Mouse (Mus musculus) A20 (cell line): ENCODE measurements around the gene Retsat.

ENCODE experiments used
- DNase-seq: peaks from one replicate; pipeline ENCODE4 v3.0.0-alpha.2; 2011; ENCODE audit warnings: low read depth, low spot score

Gene Retsat

DNA sequence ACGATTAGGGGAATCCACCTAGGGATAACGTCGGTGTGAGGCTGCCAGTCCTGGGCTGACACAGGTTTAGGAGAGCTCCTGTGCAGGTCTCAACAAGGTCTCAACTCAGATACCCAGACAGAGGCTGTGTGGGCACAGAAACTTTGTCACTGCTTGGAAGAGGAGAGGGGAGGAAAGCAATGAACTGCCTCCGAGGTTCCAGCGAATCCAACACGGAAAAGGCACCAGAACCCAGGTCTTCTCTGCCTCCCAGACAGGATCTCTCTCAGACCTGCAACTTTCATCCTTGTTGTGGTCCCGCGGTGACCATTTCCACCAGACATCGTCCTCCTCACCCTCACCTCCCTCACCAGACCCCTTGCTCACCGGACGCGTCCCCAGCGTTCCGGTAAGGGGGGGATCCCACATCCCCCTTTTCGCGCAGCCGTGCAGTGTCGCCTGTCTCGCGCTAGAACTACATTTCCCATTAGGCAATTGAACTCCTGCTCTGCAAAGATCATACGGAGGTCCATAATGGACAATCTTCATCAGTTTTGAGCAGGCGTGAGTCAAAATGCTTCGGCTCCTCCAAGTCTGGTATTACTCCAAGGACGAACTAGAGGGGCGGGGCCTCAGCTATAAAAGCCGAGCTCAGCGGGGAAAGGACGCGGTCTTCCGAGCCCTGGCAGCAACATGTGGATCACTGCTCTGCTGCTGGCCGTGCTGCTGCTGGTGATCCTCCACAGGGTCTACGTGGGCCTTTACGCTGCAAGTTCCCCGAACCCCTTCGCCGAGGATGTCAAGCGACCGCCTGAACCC lies at the start of gene Retsat, which contains the start of gene Elmod3:
Gene Retsat (plus strand): TSS at position 520 of the 798 bp plus-strand sequence.
Gene Elmod3 (minus strand): TSS at position 458 of the 798 bp plus-strand sequence.
- DNase-seq, result peak; percentile 87

- DNase-seq, result no peak
These were observed 49.2 kb upstream of the Retsat start for GRCm38 (mm10) chr6:72549041-72549580.

DNA sequence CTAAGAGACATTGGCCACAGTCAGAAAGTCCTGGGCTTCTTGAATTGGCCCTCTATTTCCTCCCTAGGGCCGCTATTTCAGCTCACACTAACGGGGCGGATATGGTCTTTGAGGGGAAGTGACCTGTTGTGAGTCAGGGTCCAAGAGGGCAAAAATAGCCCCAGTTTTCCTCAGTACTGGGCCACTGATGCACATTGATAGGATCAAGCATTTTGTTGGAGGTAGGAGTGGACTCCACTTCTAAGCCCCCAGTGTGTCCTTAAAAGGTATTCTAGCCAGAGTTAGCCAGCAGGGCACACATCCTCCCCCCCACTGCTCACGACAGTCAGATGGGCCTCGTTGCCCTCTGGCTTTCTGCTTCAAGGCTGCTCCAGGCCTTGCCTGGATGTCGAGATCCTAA lies 48.2 kb upstream of the Retsat start:
- DNase-seq, result no peak

DNA sequence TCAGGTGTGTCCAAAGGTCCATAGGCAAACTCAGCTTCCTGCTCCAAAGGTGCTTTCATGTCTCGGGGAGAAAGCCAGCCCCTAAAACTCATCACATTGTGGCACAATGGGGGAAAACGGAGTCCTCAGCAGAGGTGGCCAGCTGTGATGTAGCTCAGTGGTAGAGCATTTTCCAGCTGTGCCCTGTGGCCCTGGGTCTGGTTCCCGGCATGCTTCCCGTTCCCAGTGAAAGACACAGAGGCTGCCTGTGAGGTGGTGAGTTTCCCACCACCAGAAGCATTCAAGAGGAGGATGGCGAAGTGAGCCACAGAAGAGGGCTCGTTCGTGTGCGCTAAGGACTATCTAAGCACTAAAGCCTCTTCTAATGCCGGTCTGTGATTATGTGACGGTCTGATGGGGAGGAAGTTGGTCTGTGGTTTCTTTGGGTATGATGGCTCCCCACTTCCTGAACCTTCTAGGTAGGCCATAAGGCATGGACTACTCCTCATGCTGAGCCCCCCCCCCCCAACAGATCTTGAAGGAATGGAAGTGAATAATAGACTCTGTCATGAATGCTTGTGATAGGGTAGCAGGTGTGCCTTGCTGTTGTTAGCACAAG lies 47.7 kb upstream of the Retsat start:
- no peak for DNase-seq

- peak; percentile 69 for DNase-seq
These were observed 45.9 kb upstream of the Retsat start for GRCm38 (mm10) chr6:72552171-72553078.

DNA sequence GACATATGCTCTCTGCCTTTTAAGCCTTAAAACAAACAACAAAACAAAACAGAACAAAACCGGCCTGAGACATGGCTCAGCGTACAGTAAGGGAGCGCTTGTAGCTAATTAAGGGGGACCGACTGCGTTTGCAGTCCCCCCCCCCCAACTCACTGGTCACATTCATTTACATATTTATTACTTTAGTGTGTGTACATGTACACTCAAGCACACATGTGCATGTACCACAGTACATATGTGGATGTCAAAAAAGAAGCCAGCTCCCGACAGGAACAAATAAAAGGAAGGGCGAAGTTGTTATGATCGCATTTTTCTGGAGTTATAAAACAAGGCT lies 45.2 kb upstream of the Retsat start:
- no peak for DNase-seq

GRCm38 (mm10) chr6:72560801-72561200 lies 37.5 kb upstream of the Retsat start:
- DNase-seq, result no peak

- DNase-seq, result no peak
These were observed 35.8 kb upstream of the Retsat start for GRCm38 (mm10) chr6:72562486-72562885.

DNA sequence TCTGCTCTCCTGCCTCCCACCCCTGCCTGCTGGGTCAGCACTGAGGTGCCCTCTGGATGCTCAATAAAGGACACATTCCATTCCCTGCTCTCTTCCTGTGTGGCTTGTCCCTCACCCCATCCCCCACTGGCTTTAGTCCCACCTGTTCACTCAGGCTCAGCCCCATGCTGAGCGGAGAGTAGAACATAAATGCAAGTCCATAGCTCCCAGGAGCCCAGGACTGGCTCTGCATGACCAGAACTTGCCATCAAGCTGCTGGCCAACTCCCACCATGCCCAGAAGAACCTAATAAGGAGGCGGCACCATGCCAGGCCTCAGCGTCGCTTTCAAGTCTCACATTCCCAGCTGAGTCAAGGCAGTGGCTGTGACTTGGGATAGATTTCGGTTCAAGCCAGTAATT lies 35.4 kb upstream of the Retsat start:
- no peak for DNase-seq

- DNase-seq, result no peak
These were observed 32.8 kb upstream of the Retsat start for GRCm38 (mm10) chr6:72565506-72565905.

- DNase-seq, result peak; percentile 62
These were observed 32.2 kb upstream of the Retsat start for GRCm38 (mm10) chr6:72566044-72566443.

- no peak for DNase-seq
These were observed 30.8 kb upstream of the Retsat start for GRCm38 (mm10) chr6:72567508-72567907.

DNA sequence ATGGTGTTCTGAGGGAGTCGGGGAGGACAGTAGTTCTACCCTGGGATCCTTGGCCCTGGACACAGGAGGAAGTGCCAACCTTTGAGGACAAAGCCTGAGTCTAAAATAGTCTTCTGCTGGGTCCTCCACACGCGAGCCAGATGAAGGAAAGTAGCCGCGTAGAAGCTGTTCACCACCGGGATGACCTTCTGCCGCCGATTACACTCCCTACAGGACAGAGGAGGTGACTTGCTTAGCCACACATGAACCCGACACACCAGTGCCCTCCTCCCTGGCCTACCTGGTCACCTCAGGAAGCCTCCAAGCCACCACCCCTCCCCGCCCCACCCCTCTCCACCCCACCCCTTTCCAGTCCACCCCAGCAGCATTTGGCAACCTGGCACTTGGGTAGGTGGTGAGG lies 29.5 kb upstream of the Retsat start:
- DNase-seq, result no peak

DNA sequence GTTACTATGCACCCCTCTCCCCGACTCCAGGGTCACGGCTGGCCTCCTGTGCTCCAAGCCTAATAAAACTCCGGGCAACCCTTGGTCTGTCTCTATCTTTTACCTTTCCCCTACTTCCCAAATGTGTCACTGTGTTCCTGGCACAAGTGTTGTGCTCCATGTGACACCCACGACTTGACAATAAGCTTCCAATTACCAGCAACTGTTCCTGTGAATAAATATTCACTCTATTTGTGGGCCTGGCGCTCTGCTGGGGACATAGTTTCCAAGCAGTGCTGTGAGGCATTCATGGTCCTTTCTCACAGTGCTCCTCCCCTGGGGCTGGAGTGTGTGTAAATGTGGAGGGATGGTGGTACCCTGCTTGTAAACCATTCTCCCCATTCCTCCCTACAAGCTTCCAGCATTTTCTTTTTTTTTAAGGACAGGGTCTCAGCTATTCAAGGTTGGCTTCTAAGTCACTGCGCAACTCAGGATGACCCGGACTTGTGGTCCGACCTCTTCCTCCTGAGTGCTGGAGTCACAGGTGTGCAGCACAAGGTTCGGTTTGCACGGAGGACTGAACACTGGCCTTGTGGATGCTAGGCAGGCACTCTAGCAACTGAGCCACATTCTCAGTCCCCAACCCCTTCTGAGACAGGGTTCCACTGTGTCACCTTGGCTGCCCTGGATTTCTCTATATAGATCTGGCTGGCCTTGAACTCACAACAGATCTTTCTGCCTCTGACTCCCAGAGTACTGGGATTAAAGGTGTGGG lies 27.5 kb upstream of the Retsat start:
- DNase-seq, result no peak

- no peak for DNase-seq
These were observed 26.4 kb upstream of the Retsat start for GRCm38 (mm10) chr6:72571826-72572225.

GRCm38 (mm10) chr6:72576041-72576440 lies 22.2 kb upstream of the Retsat start:
- no peak for DNase-seq

DNA sequence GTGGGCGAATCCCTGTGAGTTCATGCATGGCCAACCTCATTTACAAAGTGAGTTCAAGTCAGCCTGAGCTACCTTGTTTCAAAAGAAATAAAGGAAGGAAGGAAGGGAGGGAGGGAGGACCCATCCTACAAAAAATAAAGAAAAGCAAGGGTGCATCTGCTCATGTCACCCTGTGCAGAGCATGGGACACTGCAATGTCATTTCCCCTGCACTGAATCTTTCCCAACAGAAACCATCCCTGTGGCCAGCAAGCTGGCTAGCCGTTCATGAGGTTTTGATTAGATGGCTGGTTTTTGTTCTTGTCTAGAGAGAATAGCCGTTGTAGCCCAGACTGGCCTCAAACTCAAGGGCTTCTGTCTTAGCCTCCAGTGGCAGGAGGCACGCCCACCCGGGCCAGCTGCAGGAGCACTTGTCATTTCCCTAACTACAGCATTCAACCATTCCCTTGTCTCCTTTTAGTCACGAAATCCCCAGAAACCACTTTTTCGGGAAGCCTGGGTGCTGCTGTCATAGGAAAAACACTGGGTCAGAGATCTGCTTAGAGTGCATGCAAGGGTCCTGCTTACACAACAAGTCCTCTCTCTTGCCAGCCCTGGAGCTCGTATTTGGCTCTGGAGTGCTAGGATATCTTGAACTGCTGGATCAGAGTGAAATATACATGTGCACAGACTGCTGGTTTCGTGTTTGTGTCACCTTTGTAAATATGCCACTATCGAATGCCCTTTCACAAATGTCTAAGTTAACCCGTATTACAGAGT lies 16.5 kb upstream of the Retsat start:
- DNase-seq, result no peak

DNA sequence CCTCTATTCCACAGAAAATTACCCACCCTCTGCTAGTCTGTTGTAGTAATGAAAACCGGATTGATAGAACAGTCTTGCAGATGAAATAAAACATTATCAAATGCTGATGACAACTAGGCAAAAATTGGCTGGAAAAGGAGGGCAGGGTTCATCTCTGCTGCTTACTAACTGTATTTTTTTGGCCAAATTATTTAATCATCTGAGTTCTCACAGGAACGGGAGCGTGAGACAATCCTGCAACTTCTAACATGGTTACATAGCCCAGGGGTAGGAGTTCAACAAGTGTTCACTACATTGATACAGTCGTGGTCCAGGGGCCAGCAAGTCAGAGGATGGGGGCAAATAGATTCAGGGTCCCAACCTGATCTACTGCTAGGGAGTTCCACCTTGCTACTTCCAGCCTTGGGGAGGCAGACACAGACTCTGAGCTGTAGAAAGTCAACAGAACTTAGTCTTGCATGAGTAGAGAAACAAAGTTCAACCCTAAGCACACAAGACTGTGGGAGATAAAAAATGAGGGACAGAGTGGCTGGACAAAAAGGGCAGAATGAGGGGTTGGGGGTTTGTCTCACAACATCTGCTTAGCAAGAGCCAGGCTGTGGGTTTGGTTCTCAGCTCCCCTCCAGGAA lies 14.9 kb upstream of the Retsat start:
- no peak for DNase-seq

DNA sequence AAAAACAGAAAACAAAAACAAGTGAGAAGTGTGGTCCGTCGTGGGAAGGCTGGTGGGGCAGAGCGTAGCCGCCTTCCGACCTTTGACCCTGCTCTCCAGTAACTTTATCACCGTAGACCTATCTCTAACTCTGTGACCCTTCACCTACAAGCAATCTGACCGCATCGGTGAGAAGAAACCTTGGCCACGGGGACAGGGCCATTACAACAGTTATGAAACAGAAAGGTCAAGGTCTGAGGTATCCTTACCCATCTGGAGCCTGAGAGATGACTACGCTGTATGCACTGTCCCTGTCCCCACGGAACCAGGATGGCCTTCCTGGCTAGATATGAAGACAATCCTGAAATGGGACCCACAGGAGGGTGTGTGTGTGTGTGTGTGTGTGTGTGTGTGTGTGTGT lies 14.1 kb upstream of the Retsat start:
- no peak for DNase-seq

GRCm38 (mm10) chr6:72586701-72587100 lies 11.6 kb upstream of the Retsat start:
- no peak for DNase-seq
